Mouse (Mus musculus) liver, embryonic 14.5 days (tissue): Measurements from ENCODE around the gene Sstr3.

Experiments
- CTCF ChIP-seq: IDR thresholded peaks from 2 replicates; pipeline ENCODE4 v1.5.1; 2016; ENCODE audit warnings: antibody characterized with exemption, low read depth, control low read depth
- EP300 ChIP-seq: IDR thresholded peaks from 2 replicates; pipeline ENCODE4 v1.6.1; 2016; ENCODE audit warnings: antibody characterized with exemption, low read depth

GRCm38 (mm10) chr15:78542767-78543303 lies 1.6 kb downstream of the Sstr3 start:
- TF ChIP-seq EP300 (no peak), CTCF (no peak)
